Mouse (Mus musculus): ENCODE results near the gene Acvr2b. TPM values are rescaled to one million over a fixed set of nuclear protein-coding genes. Genes with fewer than 3 reads are reported as not detected.

Gene Acvr2b
- polyA plus RNA-seq, 1 experiment from 2014 or later = 5.6 TPM

GRCm38 (mm10) chr9:119407884-119408283 lies 6.0 kb downstream of the Acvr2b start:
- no peak for DNase-seq (ENCODE audit: low spot score)

GRCm38 (mm10) chr9:119408898-119409664 lies 7.2 kb downstream of the Acvr2b start:
- DNase-seq (ENCODE audit: low spot score) = no peak

- DNase-seq (ENCODE audit: low spot score) = no peak
Measured at GRCm38 (mm10) chr9:119409864-119410263, 7.9 kb downstream of the Acvr2b start.

GRCm38 (mm10) chr9:119418025-119418424 lies 16.1 kb downstream of the Acvr2b start:
- DNase-seq (ENCODE audit: low spot score) = no peak

GRCm38 (mm10) chr9:119419852-119420438 lies 18.0 kb downstream of the Acvr2b start:
- DNase-seq (ENCODE audit: low spot score) = no peak

- no peak for DNase-seq (ENCODE audit: low spot score)
Measured at GRCm38 (mm10) chr9:119425217-119425975, 23.5 kb downstream of the Acvr2b start.

- no peak for DNase-seq (ENCODE audit: low spot score)
Measured at GRCm38 (mm10) chr9:119425976-119426415, 24.1 kb downstream of the Acvr2b start.

GRCm38 (mm10) chr9:119426483-119426882 lies 24.6 kb downstream of the Acvr2b start:
- DNase-seq (ENCODE audit: low spot score) = no peak

- peak; percentile 68 for DNase-seq (ENCODE audit: low spot score)
Measured at GRCm38 (mm10) chr9:119430311-119430710, 28.4 kb downstream of the Acvr2b start.

GRCm38 (mm10) chr9:119435855-119436254 lies 33.9 kb downstream of the Acvr2b start:
- DNase-seq (ENCODE audit: low spot score) = no peak

GRCm38 (mm10) chr9:119438065-119438464 lies 36.1 kb downstream of the Acvr2b start:
- no peak for DNase-seq (ENCODE audit: low spot score)

- DNase-seq (ENCODE audit: low spot score) = no peak
Measured at GRCm38 (mm10) chr9:119438498-119439000, 36.6 kb downstream of the Acvr2b start.

- DNase-seq (ENCODE audit: low spot score) = peak; percentile 95
Measured at GRCm38 (mm10) chr9:119444738-119445429, 43.0 kb downstream of the Acvr2b start, which contains the start of gene Exog. Exog (plus strand) TSS chr9:119444943.

GRCm38 (mm10) chr9:119445737-119446136 lies 43.8 kb downstream of the Acvr2b start:
- no peak for DNase-seq (ENCODE audit: low spot score)

GRCm38 (mm10) chr9:119455967-119456366 lies 54.0 kb downstream of the Acvr2b start:
- no peak for DNase-seq (ENCODE audit: low spot score)

- no peak for DNase-seq (ENCODE audit: low spot score)
Measured at GRCm38 (mm10) chr9:119457122-119457521, 55.2 kb downstream of the Acvr2b start.

GRCm38 (mm10) chr9:119460410-119460809 lies 58.5 kb downstream of the Acvr2b start:
- peak; percentile 81 for DNase-seq (ENCODE audit: low spot score)

GRCm38 (mm10) chr9:119465056-119465455 lies 63.1 kb downstream of the Acvr2b start:
- peak; percentile 91 for DNase-seq (ENCODE audit: low spot score)

- DNase-seq (ENCODE audit: low spot score) = peak; percentile 27
Measured at GRCm38 (mm10) chr9:119465595-119465994, 63.7 kb downstream of the Acvr2b start.

GRCm38 (mm10) chr9:119469691-119470353 lies 67.9 kb downstream of the Acvr2b start:
- no peak for DNase-seq (ENCODE audit: low spot score)
